Mouse (Mus musculus) spleen, embryonic (tissue): ENCODE data around the gene Smim24.

Experiments used
- CTCF ChIA-PET: fragments of 350-600 bp; sonication (Branson Sonifier 250); formaldehyde crosslinking; loops from one replicate; lab custom pipeline; 2022; lab: Charles Lee

Smim24 gene

GRCm38 (mm10) chr10:81430141-81430830 is 37.4 kb downstream of the Smim24 start:
- CTCF ChIA-PET, result no interaction called here

- CTCF ChIA-PET, result no interaction called here
These were observed 38.1 kb downstream of the Smim24 start for GRCm38 (mm10) chr10:81430831-81431525.

GRCm38 (mm10) chr10:81431526-81432168 is 38.8 kb downstream of the Smim24 start:
- CTCF ChIA-PET, result interaction anchor here (0.7 kb wide), 1 partner anchor 529 kb away, joined by 13 read pairs; no protein-coding TSS in a partner anchor

GRCm38 (mm10) chr10:81432169-81432867 is 39.5 kb downstream of the Smim24 start:
- CTCF ChIA-PET, result interaction anchor here (0.7 to 1.2 kb wide), 3 partner anchors 10 to 530 kb away, joined by 4 to 13 read pairs (median 4); no protein-coding TSS in a partner anchor

GRCm38 (mm10) chr10:81432868-81433262 is 40.0 kb downstream of the Smim24 start:
- CTCF ChIA-PET, result interaction anchor here (1.0 to 1.2 kb wide), 2 partner anchors 9 to 50 kb away, joined by 4 read pairs; no protein-coding TSS in a partner anchor

- CTCF ChIA-PET, result interaction anchor here (0.6 to 1.2 kb wide), 4 partner anchors 8 to 1561 kb away, joined by 4 to 5 read pairs (median 4); no protein-coding TSS in a partner anchor
These were observed 40.9 kb downstream of the Smim24 start for GRCm38 (mm10) chr10:81433541-81434289.

- CTCF ChIA-PET, result interaction anchor here (0.6 kb wide), 1 partner anchor 136 kb away, joined by 4 read pairs; no protein-coding TSS in a partner anchor
These were observed 41.8 kb downstream of the Smim24 start for GRCm38 (mm10) chr10:81434361-81435263.

- CTCF ChIA-PET, result no interaction called here
These were observed 42.6 kb downstream of the Smim24 start for GRCm38 (mm10) chr10:81435436-81435835.

GRCm38 (mm10) chr10:81441019-81441418 is 48.2 kb downstream of the Smim24 start:
- CTCF ChIA-PET, result interaction anchor here (0.6 to 0.7 kb wide), 3 partner anchors 22 to 87 kb away, joined by 3 to 11 read pairs (median 5); no protein-coding TSS in a partner anchor
